Mouse (Mus musculus) intestine, embryonic 16.5 days (tissue): ENCODE results near the gene Gm20388. TPM values are rescaled to one million over a fixed set of nuclear protein-coding genes. Genes with fewer than 3 reads are reported as not detected.
A peak's percentile ranks its signal among the peaks of the same experiment; 100 is the strongest.

Experiments
- ATAC-seq: fragments of 200-750 bp; cut with Nextera tagmentation; 2 replicates; pipeline ENCODE4 v1.8.0; 2017; ENCODE audit warnings: moderate TSS enrichment, moderate library complexity
- H3K27ac ChIP-seq: fragments of 300-500 bp; sonication (generic); 2 replicates; pipeline ENCODE4 v1.5.1; 2014; ENCODE audit warnings: mild to moderate bottlenecking, low read length
- H3K27me3 ChIP-seq: fragments of 300-500 bp; sonication (generic); replicated peaks from 2 replicates; pipeline ENCODE4 v1.6.1; 2014; ENCODE audit warnings: low read length, control low read depth, mixed read lengths; ENCODE audit not compliant: control insufficient read depth, insufficient read depth
- H3K36me3 ChIP-seq: fragments of 300-500 bp; sonication (generic); 2 replicates; pipeline ENCODE4 v1.6.1; 2014; ENCODE audit warnings: low read length, control low read depth; ENCODE audit not compliant: control insufficient read depth, insufficient read depth
- H3K4me1 ChIP-seq: fragments of 300-500 bp; sonication (generic); 2 replicates; pipeline ENCODE4 v1.6.1; 2014; ENCODE audit warnings: low read length, control low read depth, mixed read lengths; ENCODE audit not compliant: control insufficient read depth, insufficient read depth
- H3K4me2 ChIP-seq: fragments of 300-500 bp; sonication (generic); 2 replicates; pipeline ENCODE4 v1.6.1; 2014; ENCODE audit warnings: low read depth, low read length, control low read depth
- H3K4me3 ChIP-seq: fragments of 300-500 bp; sonication (generic); 2 replicates; pipeline ENCODE4 v1.5.1; 2014; ENCODE audit warnings: mild to moderate bottlenecking, low read length
- H3K9ac ChIP-seq: fragments of 300-500 bp; sonication (generic); 2 replicates; pipeline ENCODE4 v1.6.1; 2014; ENCODE audit warnings: low read depth, low read length
- H3K9me3 ChIP-seq: fragments of 300-500 bp; sonication (generic); 2 replicates; pipeline ENCODE4 v1.6.1; 2016; ENCODE audit warnings: low read length, control low read depth; ENCODE audit not compliant: control insufficient read depth
- WGBS: fragments of 180-500 bp; shearing (Covaris S2); extraction: QIAGEN DNeasy Blood & Tissue Kit; methylation state at CpG from one replicate; pipeline ENCODE4 v1.1.7; 2014; 5-methylcytosine and 5-hydroxymethylcytosine counted together
- polyA plus RNA-seq: library from polyadenylated mRNA; unstranded; fragments of >200 nt; fragmentation: Nextera tagmentation; extraction: Ambion mirVana; gene quantifications from 2 replicates; pipeline ENCODE4 v1.2.1, GENCODE M21; 2015

Gm20388 gene
- polyA plus RNA-seq, 1 experiment from 2014 or later: 5.8 TPM

DNA sequence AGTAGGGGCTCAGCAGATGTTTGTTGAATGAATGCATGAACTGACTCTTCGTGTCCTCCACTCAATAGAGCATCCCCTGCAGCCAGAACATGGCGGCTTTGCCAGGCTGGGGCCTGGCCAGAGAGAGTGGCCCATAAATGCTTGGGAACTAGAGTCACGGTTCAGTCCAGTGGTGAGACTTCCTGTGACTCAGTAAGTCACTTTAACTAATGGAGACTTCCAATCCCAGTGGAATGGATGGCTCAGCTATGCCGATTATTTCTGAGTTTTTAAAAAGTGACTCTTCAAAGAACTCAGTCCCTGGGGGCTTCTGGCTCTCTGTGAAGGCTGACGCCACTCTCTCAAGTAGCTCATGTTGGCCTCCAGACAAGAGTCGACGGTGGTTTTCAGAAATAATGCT lies 1285.3 kb downstream of the Gm20388 start:
- no peak overlapping the region for H3K9ac ChIP-seq
- H3K27me3 ChIP-seq: no peaks in the 10 kb centered on the region; the same call in none of the 2 replicates
- no peaks in the 10 kb centered on the region for H3K36me3 ChIP-seq
- no peak overlapping the region for H3K4me3 ChIP-seq
- ATAC-seq: no peak
- H3K9me3 ChIP-seq: no peaks in the 10 kb centered on the region
- peaks cover 10% of the 10 kb centered on the region; the same call in 1 of the 2 replicates for H3K4me1 ChIP-seq
- 73% methylated on average over 7 of the region's 7 CpGs for WGBS
- no peak overlapping the region for H3K27ac ChIP-seq
- no peak overlapping the region for H3K4me2 ChIP-seq

DNA sequence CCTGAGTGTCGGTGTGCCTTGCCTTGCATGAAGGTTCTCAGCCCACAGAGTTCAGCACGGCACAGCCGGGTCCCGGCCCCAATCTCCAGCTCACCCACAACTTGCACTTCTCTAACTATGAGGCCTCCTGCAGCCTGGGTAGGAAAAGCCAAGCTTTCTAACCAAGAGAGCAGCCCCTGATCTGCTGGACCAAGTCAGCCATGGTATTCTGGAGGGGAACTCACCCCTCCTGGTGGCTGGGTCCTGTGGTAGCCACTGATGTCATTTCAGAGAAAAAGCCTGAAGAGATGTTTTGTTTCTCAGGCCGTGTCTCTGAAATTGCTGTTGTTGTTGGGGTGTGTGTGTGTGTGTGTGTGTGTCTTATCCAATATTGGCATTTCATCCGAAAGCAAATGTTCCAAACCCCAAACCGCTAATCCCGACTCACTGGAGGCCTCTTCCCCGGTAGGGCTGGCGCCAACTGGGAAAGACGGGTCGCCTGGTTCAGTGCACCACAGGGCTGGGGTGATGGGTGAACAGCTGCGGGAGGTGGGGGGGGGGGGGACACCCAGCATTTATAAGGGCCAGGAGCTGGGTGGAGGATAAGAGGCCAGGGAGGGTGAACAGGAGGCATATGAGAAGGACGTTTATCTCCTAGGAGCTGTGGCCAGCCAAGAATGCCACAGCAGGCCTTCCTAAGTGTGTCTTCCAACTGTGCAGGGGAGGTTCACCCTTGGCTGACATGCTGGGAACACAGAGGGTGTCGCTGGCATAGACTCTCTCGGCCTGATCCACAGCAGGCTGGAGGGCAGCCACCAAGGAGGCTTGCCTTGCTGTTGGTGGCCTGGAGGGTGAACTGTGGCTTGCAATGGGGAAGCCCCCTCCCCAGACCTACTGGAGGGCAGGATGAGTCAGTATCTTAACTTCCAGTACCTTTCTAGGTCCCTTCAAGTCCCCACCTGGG lies 1286.4 kb downstream of the Gm20388 start:
- H3K4me1 ChIP-seq: peaks cover 7% of the 10 kb centered on the region; the same call in 1 of the 2 replicates
- H3K9me3 ChIP-seq: no peaks in the 10 kb centered on the region
- H3K9ac ChIP-seq: no peak overlapping the region
- 89% methylated on average over 16 of the region's 16 CpGs for WGBS
- no peak for ATAC-seq
- H3K36me3 ChIP-seq: no peaks in the 10 kb centered on the region
- H3K27ac ChIP-seq: no peak overlapping the region
- H3K4me3 ChIP-seq: no peak overlapping the region
- H3K27me3 ChIP-seq: no peaks in the 10 kb centered on the region; the same call in 1 of the 2 replicates
- no peak overlapping the region for H3K4me2 ChIP-seq

DNA sequence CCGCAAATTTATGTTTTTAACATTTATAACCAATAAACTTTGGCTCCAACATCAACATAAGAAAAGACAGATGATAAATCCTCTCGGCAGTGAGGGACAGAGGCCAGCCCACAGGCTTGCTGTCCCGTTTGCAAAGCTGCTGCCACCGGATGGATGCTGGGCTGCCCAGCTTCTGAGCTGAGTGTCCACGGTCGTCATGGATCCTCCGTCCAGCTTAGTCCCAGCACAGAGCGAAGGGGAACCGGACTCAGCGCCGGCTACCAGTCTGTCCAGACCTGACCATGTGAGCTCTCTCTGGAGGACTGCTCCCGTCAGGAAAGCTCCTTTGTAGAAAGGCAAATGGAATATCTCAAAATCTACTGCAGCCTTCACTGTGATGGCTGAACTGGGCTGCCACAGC lies 1289.4 kb downstream of the Gm20388 start:
- peaks cover 7% of the 10 kb centered on the region; the same call in 1 of the 2 replicates for H3K4me1 ChIP-seq
- H3K4me2 ChIP-seq: no peak overlapping the region

DNA sequence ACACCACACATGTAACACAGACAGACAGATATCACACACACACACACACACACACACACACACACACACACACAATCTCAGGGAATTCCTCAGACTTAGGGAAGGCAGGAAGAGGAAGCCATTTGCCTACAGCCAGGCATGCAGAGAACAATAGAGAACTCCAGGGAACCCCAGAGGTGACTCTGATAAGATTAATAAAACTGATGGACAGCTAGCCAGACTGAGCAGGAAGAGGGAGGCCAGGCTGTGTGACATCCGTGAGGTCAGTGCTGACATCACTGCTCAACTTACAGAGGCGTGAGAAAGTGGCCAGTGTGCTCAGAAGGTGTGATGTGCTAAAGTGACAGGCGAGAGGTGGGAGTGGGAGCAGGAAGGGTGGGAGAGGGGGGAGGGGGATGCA lies 1290.3 kb downstream of the Gm20388 start:
- ATAC-seq: 0 out of 2 replicates have a peak, but pooled peaks have one; percentile 18
- no peak overlapping the region for H3K9ac ChIP-seq
- peaks cover 7% of the 10 kb centered on the region; the same call in 1 of the 2 replicates for H3K4me1 ChIP-seq
- 51% methylated on average over 3 of the region's 3 CpGs for WGBS
- H3K9me3 ChIP-seq: no peaks in the 10 kb centered on the region
- no peak overlapping the region for H3K4me3 ChIP-seq
- H3K4me2 ChIP-seq: no peak overlapping the region
- no peaks in the 10 kb centered on the region for H3K27me3 ChIP-seq
- H3K36me3 ChIP-seq: no peaks in the 10 kb centered on the region
- H3K27ac ChIP-seq: no peak overlapping the region

More for the DNA sequence above, 1289.4 kb downstream of the Gm20388 start:
- H3K9me3 ChIP-seq: no peaks in the 10 kb centered on the region
- whole genome bisulfite sequencing: 29% methylated on average over 12 of the region's 12 CpGs
- no peak overlapping the region for H3K4me3 ChIP-seq
- no peak for ATAC-seq
- no peak overlapping the region for H3K27ac ChIP-seq
- H3K9ac ChIP-seq: no peak overlapping the region
- H3K36me3 ChIP-seq: no peaks in the 10 kb centered on the region
- no peaks in the 10 kb centered on the region for H3K27me3 ChIP-seq

DNA sequence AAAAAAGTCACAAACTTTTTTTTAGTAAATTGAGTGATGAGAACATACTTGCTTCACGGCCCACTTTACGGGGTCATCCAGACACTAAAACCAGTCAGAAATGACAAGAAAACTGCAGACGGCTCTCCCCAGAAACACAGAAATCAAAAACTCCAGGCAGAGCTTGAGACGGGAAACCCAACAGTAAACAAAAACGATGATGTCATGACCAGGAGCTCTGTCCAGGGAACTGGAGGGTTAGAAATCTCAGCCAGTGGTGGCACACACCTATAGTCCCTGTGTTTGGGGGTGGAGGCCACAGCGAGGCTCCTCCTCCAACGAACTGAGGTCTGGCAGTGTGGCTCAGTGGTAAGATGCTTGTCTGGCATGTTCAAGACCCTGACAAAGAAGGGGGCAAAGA lies 1291.0 kb downstream of the Gm20388 start:
- Histone ChIP-seq H3K4me2 (no peak overlapping the region), H3K4me1 (peaks cover 7% of the 10 kb centered on the region; the same call in 1 of the 2 replicates), H3K9me3 (no peaks in the 10 kb centered on the region), H3K4me3 (no peak overlapping the region), H3K36me3 (no peaks in the 10 kb centered on the region), H3K27me3 (no peaks in the 10 kb centered on the region), H3K9ac (no peak overlapping the region), H3K27ac (no peak overlapping the region)
- 55% methylated on average over 7 of the region's 7 CpGs for WGBS
- no peak for ATAC-seq

DNA sequence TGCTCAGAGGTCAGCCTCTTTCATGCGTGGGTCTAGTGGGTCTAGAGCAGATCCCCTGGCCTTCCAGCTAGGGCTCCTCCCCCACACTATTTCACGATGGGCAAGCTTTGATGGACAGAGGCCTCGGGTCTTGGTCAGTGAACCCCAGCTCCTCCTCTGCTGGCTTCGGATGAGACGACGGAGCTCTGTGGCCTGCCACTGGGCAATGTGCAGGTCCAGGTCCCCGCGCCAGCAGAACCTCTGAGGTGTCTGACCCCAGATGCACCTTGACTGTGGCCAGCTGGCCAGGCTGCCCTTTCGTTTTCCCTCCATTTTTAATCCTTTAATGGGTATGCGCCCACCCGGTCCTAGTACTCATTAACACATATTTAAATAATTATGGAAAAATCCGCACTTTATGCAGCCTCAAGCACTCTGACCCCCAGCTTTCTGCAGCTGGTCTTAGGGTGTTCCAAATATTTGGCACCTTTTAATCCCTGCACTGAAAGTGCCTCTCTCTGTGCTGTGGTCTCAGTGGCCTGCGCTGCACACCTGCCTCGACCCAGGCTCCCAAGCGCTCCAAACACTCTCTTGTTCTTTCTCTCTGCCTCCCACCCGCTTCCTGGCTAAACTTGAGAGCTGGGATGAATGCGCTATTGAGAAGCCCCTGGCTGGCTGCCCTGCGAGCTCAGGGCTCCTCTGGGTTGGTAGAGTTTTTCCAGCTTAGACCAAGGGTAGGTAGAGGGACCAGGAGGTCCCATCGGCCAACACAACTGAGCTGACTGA lies 1293.2 kb downstream of the Gm20388 start:
- WGBS: 79% methylated on average over 19 of the region's 19 CpGs
- Histone ChIP-seq H3K4me2 (no peak overlapping the region), H3K4me1 (peaks cover 7% of the 10 kb centered on the region; the same call in 1 of the 2 replicates), H3K9me3 (no peaks in the 10 kb centered on the region), H3K9ac (no peak overlapping the region), H3K27ac (no peak overlapping the region), H3K27me3 (no peaks in the 10 kb centered on the region), H3K36me3 (no peaks in the 10 kb centered on the region), H3K4me3 (no peak overlapping the region)
- no peak for ATAC-seq

DNA sequence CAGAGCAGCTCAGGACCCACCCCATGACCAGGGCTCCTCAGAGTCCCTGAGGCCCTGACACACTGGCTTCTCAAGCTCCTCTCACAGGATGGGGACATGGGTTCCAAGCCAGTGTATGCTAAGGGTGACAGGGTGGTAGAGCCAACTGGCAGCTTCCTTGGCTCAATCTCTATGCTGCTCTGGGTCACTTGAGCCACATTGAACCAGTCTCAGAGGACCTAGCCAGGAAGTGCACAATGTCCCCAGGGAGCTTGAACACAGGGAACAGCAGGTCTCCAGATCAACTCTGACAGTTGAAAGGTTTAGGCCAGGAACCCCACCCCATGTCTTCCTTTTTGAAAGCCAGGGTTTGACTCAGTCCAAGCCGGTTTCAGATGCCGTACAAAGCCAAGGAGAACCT lies 1296.5 kb downstream of the Gm20388 start:
- no peak overlapping the region for H3K4me2 ChIP-seq
- 91% methylated on average over 2 of the region's 2 CpGs for WGBS
- H3K9ac ChIP-seq: no peak overlapping the region
- H3K4me1 ChIP-seq: no peaks in the 10 kb centered on the region
- ATAC-seq: no peak
- H3K36me3 ChIP-seq: no peaks in the 10 kb centered on the region
- no peaks in the 10 kb centered on the region for H3K9me3 ChIP-seq
- H3K27me3 ChIP-seq: no peaks in the 10 kb centered on the region
- H3K27ac ChIP-seq: no peak overlapping the region
- H3K4me3 ChIP-seq: no peak overlapping the region

DNA sequence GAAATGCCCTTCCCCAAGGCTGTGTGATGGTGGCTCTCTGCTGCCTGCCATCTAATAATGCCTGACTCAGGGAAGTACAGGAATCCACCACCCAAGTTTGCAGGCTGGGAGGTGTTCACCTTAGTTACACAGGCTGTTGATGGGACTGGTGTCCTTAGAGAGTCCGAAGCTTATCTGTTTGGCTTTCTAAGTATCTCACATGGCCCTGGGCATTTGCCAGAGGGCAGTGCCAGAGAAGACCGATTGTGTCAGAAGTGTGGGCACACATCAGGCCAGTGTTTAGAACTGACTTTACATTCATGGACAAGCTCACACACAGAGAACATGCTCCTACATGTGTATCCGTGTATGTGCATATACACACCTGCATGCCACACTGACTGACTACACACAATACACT lies 1300.0 kb downstream of the Gm20388 start:
- no peak overlapping the region for H3K27ac ChIP-seq
- WGBS: 81% methylated on average over 3 of the region's 3 CpGs
- no peaks in the 10 kb centered on the region for H3K4me1 ChIP-seq
- H3K9me3 ChIP-seq: no peaks in the 10 kb centered on the region
- no peak overlapping the region for H3K4me3 ChIP-seq
- no peaks in the 10 kb centered on the region for H3K27me3 ChIP-seq
- no peak overlapping the region for H3K9ac ChIP-seq
- H3K4me2 ChIP-seq: no peak overlapping the region
- no peak for ATAC-seq
- no peaks in the 10 kb centered on the region for H3K36me3 ChIP-seq

DNA sequence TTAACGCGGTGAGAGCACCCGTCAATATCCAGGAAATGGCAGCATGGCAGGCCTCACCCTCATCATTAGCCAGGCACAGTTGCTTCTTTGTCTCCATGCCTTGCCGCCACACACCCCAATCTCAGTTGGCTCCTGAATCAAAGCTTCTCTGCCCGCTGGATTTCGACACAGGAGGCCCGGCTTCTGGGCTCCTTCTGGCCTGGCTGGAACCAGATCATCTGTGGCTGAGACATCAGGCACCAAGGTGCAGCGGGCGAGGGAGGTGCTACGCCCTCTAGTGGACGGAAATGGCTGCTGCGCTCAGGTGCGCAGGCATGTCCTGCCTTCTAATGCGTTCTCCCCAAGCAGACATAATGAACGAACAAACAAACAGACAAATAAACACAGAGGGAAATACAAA lies 1302.6 kb downstream of the Gm20388 start:
- Histone ChIP-seq H3K9me3 (no peaks in the 10 kb centered on the region), H3K36me3 (no peaks in the 10 kb centered on the region), H3K4me3 (no peak overlapping the region), H3K4me2 (no peak overlapping the region), H3K4me1 (no peaks in the 10 kb centered on the region), H3K9ac (no peak overlapping the region), H3K27ac (no peak overlapping the region), H3K27me3 (no peaks in the 10 kb centered on the region)
- ATAC-seq: no peak
- WGBS: 54% methylated on average over 15 of the region's 15 CpGs
